Mouse (Mus musculus): ENCODE measurements at regions not wholly inside any gene's neighbourhood (a gene's known extent, or its start where the extent isn't known, plus 50 kb on each side); places are given as distances from the start of the nearest gene placed in this dataset.

DNA sequence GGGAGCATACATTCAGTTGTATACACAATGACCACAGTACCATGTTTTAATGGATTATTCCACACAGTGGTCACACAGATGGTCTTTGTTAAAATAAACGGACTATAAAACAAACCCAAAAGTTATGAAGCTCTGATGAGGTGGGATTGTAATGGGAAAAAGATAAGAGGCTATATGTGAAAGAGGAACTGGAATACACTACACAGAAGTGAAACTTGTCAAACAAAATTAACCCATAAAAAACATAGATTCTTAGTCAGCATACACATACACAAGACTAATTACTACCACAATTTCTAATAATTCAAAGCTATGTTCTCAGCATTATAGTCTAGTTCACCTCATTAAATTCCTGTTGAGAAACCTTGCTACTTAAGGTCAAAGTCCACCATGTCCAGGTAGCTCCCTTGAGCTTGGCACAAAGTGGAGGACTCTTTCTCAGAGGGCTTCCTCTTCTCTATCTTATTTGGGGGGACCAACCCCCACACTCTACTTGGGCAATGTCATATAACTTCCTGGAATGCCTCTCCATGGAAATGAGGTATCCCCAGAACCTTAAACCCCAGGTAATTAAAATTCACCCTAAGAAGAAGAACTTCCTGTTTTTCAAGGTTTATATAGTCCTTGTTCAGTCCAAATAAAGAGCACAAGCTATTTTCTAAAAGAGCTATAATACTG, 269.2 kb upstream of the Thbs1 start:
- no peak for TF ChIP-seq POLR2AphosphoS5 (IDR thresholded peaks at IDR 0.05; ENCODE audit: insufficient replicate concordance, low read depth, low read length)
- TF ChIP-seq TAL1 (conservative IDR thresholded peaks at IDR 0.05; ENCODE audit: low read depth, low read length): no peak
- TF ChIP-seq GATA2 (IDR thresholded peaks at IDR 0.05; ENCODE audit: borderline replicate concordance, low read depth, low read length): no peak
- H3K4me3 ChIP-seq (ENCODE audit: low read depth, low read length): no peak overlapping the region
- ATAC-seq (ENCODE audit: extremely low read depth, insufficient number of reproducible peaks, low FRiP score, poor library complexity, severe bottlenecking) (no peak), DNase-seq (ENCODE audit: low spot score) (no peak)
- peaks cover 9% of the 10 kb centered on the region for H3K9me3 ChIP-seq (replicated peaks)
- no peaks in the 10 kb centered on the region for H3K36me3 ChIP-seq (replicated peaks)
- no peaks in the 10 kb centered on the region for H3K27me3 ChIP-seq (ENCODE audit: insufficient read depth, low read length)
- H3K4me1 ChIP-seq (ENCODE audit: insufficient read depth, low read depth, low read length): no peaks in the 10 kb centered on the region

GRCm38 (mm10) chr2:117852442-117852841, 259.2 kb upstream of the Thbs1 start:
- H3K4me3 ChIP-seq (ENCODE audit: low read depth, low read length): no peak overlapping the region
- H3K27me3 ChIP-seq (ENCODE audit: insufficient read depth, low read length): no peaks in the 10 kb centered on the region
- no peak for TF ChIP-seq GATA2 (IDR thresholded peaks at IDR 0.05; ENCODE audit: borderline replicate concordance, low read depth, low read length)
- TF ChIP-seq GATA1 (IDR thresholded peaks at IDR 0.05; ENCODE audit: borderline replicate concordance, low read length): no peak
- TF ChIP-seq POLR2AphosphoS5 (IDR thresholded peaks at IDR 0.05; ENCODE audit: insufficient replicate concordance, low read depth, low read length): no peak
- TF ChIP-seq CTCF (IDR thresholded peaks at IDR 0.05; ENCODE audit: low read depth, low read length): no peak
- no peak for TF ChIP-seq TAL1 (conservative IDR thresholded peaks at IDR 0.05; ENCODE audit: low read depth, low read length)
- no peaks in the 10 kb centered on the region for H3K4me1 ChIP-seq (ENCODE audit: insufficient read depth, low read depth, low read length)
- peaks cover 24% of the 10 kb centered on the region for H3K9me3 ChIP-seq (replicated peaks)
- DNase-seq (ENCODE audit: low spot score): no peak
- no peaks in the 10 kb centered on the region for H3K36me3 ChIP-seq (replicated peaks)
- ATAC-seq (ENCODE audit: extremely low read depth, insufficient number of reproducible peaks, low FRiP score, poor library complexity, severe bottlenecking): no peak

DNA sequence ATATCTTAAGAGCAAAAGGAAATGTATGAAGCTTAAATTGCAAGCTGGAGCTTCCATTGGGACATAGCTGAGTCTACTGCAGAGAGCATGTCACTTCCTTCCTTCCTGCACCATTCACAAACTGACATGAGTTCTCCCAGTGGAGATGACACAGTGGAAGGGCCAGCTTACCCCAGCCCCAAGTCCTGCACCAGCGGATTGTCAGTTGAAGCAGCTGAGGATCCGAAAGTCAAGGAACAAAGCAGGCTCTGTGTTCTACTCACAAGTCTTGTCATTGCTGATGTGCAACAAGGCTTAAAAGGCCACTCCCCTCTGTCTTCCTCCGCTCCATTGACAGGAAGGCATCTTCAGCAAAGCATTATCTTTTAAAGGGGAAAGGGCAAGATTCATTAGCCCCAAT, 249.4 kb upstream of the Thbs1 start:
- H3K27me3 ChIP-seq (ENCODE audit: insufficient read depth, low read length): no peaks in the 10 kb centered on the region
- DNase-seq (ENCODE audit: low spot score): no peak
- no peak for ATAC-seq (ENCODE audit: extremely low read depth, insufficient number of reproducible peaks, low FRiP score, poor library complexity, severe bottlenecking)
- peaks cover 8% of the 10 kb centered on the region; the same call in 1 of the 2 replicates for H3K9me3 ChIP-seq (replicated peaks)
- H3K4me1 ChIP-seq (ENCODE audit: insufficient read depth, low read depth, low read length): no peaks in the 10 kb centered on the region
- H3K4me3 ChIP-seq (ENCODE audit: low read depth, low read length): no peak overlapping the region
- no peak for TF ChIP-seq TAL1 (conservative IDR thresholded peaks at IDR 0.05; ENCODE audit: low read depth, low read length)
- no peak for TF ChIP-seq GATA1 (IDR thresholded peaks at IDR 0.05; ENCODE audit: borderline replicate concordance, low read length)
- TF ChIP-seq CTCF (IDR thresholded peaks at IDR 0.05; ENCODE audit: low read depth, low read length): no peak
- no peak for TF ChIP-seq POLR2AphosphoS5 (IDR thresholded peaks at IDR 0.05; ENCODE audit: insufficient replicate concordance, low read depth, low read length)
- no peak for TF ChIP-seq GATA2 (IDR thresholded peaks at IDR 0.05; ENCODE audit: borderline replicate concordance, low read depth, low read length)
- no peaks in the 10 kb centered on the region for H3K36me3 ChIP-seq (replicated peaks)

DNA sequence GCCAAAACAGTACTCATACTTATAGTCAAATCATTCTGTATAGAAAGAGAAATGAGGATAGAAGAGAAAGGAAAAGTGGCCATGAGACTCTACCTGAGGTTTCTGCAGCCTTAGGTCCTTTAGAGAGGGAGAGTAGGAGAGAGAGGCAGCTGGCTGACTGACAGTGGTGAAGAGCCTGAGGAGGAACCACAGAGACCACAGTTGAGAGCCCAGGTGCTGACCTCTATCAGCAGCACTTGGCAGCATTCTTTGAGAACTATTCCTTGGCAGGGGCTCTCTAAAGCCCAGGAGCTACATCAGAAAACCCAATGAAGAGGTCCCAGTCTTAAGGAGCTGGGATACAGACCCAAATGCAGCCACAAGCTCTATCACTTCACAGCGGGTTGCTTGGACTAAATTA, 246.6 kb upstream of the Thbs1 start:
- Histone ChIP-seq H3K36me3 (replicated peaks) (no peaks in the 10 kb centered on the region), H3K9me3 (replicated peaks) (peaks cover 12% of the 10 kb centered on the region), H3K4me3 (ENCODE audit: low read depth, low read length) (no peak overlapping the region), H3K27me3 (ENCODE audit: insufficient read depth, low read length) (no peaks in the 10 kb centered on the region), H3K4me1 (ENCODE audit: insufficient read depth, low read depth, low read length) (no peaks in the 10 kb centered on the region)
- TF ChIP-seq CTCF (IDR thresholded peaks at IDR 0.05; ENCODE audit: low read depth, low read length) (no peak), GATA2 (IDR thresholded peaks at IDR 0.05; ENCODE audit: borderline replicate concordance, low read depth, low read length) (no peak), TAL1 (conservative IDR thresholded peaks at IDR 0.05; ENCODE audit: low read depth, low read length) (no peak), GATA1 (IDR thresholded peaks at IDR 0.05; ENCODE audit: borderline replicate concordance, low read length) (no peak), POLR2AphosphoS5 (IDR thresholded peaks at IDR 0.05; ENCODE audit: insufficient replicate concordance, low read depth, low read length) (no peak)
- no peak for ATAC-seq (ENCODE audit: extremely low read depth, insufficient number of reproducible peaks, low FRiP score, poor library complexity, severe bottlenecking)
- DNase-seq (ENCODE audit: low spot score): no peak

DNA sequence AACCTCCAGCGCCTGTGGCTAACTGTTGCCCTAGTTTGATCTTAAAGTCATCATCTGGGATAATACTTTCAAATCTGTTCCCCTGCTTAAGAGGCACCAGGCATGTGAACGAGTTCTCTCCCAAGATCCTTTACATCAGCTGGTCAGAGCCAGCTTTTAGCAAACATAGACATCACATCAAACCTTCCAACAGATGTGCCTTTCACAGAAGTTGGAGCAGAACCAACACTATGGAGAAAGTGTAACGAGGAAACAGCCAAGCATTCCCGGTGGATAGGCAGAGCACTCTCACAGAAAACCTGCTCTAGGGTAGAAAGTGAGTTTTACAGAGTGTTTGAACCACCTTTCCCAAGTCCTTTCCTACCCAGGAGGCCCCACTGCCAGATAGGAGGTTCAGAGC, 244.7 kb upstream of the Thbs1 start:
- Histone ChIP-seq H3K27me3 (ENCODE audit: insufficient read depth, low read length) (no peaks in the 10 kb centered on the region), H3K4me3 (ENCODE audit: low read depth, low read length) (no peak overlapping the region), H3K36me3 (replicated peaks) (no peaks in the 10 kb centered on the region), H3K9me3 (replicated peaks) (peaks cover 28% of the 10 kb centered on the region), H3K4me1 (ENCODE audit: insufficient read depth, low read depth, low read length) (no peaks in the 10 kb centered on the region)
- no peak for TF ChIP-seq CTCF (IDR thresholded peaks at IDR 0.05; ENCODE audit: low read depth, low read length)
- no peak for TF ChIP-seq TAL1 (conservative IDR thresholded peaks at IDR 0.05; ENCODE audit: low read depth, low read length)
- TF ChIP-seq GATA1 (IDR thresholded peaks at IDR 0.05; ENCODE audit: borderline replicate concordance, low read length): no peak
- no peak for DNase-seq (ENCODE audit: low spot score)
- ATAC-seq (ENCODE audit: extremely low read depth, insufficient number of reproducible peaks, low FRiP score, poor library complexity, severe bottlenecking): no peak

DNA sequence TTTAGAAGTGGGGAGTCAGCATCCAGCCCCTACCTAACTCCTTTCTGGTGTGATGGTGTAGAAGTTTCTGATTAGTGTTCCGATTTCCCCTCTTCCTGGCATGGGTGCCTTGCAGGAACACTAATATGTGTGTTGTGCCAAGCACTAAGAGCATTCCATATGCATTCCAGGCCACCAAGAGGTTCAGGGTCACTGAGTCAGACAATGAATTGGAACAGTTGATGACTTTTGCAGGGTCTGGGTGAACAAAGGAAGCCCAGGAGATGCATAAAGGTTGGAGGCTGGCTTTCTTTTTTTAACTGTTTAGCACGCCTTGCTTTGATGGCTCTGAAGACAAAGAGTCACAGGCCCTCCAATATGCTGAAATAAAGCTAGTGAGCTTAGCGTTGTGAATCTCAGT, 244.3 kb upstream of the Thbs1 start:
- H3K27me3 ChIP-seq (ENCODE audit: insufficient read depth, low read length): no peaks in the 10 kb centered on the region
- H3K4me1 ChIP-seq (ENCODE audit: insufficient read depth, low read depth, low read length): no peaks in the 10 kb centered on the region
- ATAC-seq (ENCODE audit: extremely low read depth, insufficient number of reproducible peaks, low FRiP score, poor library complexity, severe bottlenecking) (no peak), DNase-seq (ENCODE audit: low spot score) (no peak)
- no peak for TF ChIP-seq CTCF (IDR thresholded peaks at IDR 0.05; ENCODE audit: low read depth, low read length)
- TF ChIP-seq TAL1 (conservative IDR thresholded peaks at IDR 0.05; ENCODE audit: low read depth, low read length): no peak
- no peak for TF ChIP-seq GATA1 (IDR thresholded peaks at IDR 0.05; ENCODE audit: borderline replicate concordance, low read length)
- no peak for TF ChIP-seq POLR2AphosphoS5 (IDR thresholded peaks at IDR 0.05; ENCODE audit: insufficient replicate concordance, low read depth, low read length)
- no peak for TF ChIP-seq GATA2 (IDR thresholded peaks at IDR 0.05; ENCODE audit: borderline replicate concordance, low read depth, low read length)
- peaks cover 28% of the 10 kb centered on the region for H3K9me3 ChIP-seq (replicated peaks)
- no peak overlapping the region for H3K4me3 ChIP-seq (ENCODE audit: low read depth, low read length)
- H3K36me3 ChIP-seq (replicated peaks): no peaks in the 10 kb centered on the region

Measured in G1E (cell line).